Mouse (Mus musculus) heart, postnatal 0 days (tissue): ENCODE data around the gene Lmod1. TPM values are rescaled to one million over a fixed set of nuclear protein-coding genes. Genes with fewer than 3 reads are reported as not detected.
A peak's percentile ranks its signal among the peaks of the same experiment; 100 is the strongest.

Experiments used
- ATAC-seq: fragments of 200-750 bp; cut with Nextera tagmentation; 2 replicates; pipeline ENCODE4 v1.8.0; 2017; ENCODE audit warnings: low read depth, moderate number of reproducible peaks, moderate library complexity; ENCODE audit not compliant: insufficient read depth
- DNase-seq: peaks from one replicate; pipeline ENCODE4 v3.0.0-alpha.2; 2016; ENCODE audit warnings: low spot score
- H3K27ac ChIP-seq: fragments of 300-500 bp; sonication (generic); 2 replicates; pipeline ENCODE4 v1.5.1; 2014; ENCODE audit warnings: low read depth, mild to moderate bottlenecking
- H3K27me3 ChIP-seq: fragments of 300-500 bp; sonication (generic); 2 replicates; pipeline ENCODE4 v1.6.1; 2014; ENCODE audit warnings: low read length, mixed read lengths; ENCODE audit not compliant: control insufficient read depth, insufficient read depth
- H3K36me3 ChIP-seq: fragments of 300-500 bp; sonication (generic); replicated peaks from 2 replicates; pipeline ENCODE4 v1.6.1; 2014; ENCODE audit warnings: low read length, mixed read lengths; ENCODE audit not compliant: control insufficient read depth, insufficient read depth
- H3K4me1 ChIP-seq: fragments of 300-500 bp; sonication (generic); 2 replicates; pipeline ENCODE4 v1.6.1; 2014; ENCODE audit warnings: antibody characterized with exemption; ENCODE audit not compliant: control insufficient read depth, insufficient read depth
- H3K4me2 ChIP-seq: fragments of 300-500 bp; sonication (generic); 2 replicates; pipeline ENCODE4 v1.6.1; 2014; ENCODE audit warnings: low read depth, mild to moderate bottlenecking, low read length, moderate library complexity
- H3K4me3 ChIP-seq: fragments of 300-500 bp; sonication (generic); 2 replicates; pipeline ENCODE4 v1.5.1; 2014; ENCODE audit warnings: low read depth, low read length
- H3K9ac ChIP-seq: fragments of 300-500 bp; sonication (generic); replicated peaks from 2 replicates; pipeline ENCODE4 v1.6.1; 2014; ENCODE audit warnings: low read depth, low read length, mixed read lengths
- H3K9me3 ChIP-seq: fragments of 300-500 bp; sonication (generic); replicated peaks from 2 replicates; pipeline ENCODE4 v1.6.1; 2016; ENCODE audit warnings: low read length; ENCODE audit not compliant: control insufficient read depth
- CTCF ChIP-seq: IDR thresholded peaks from 2 replicates; pipeline ENCODE4 v1.5.1; 2016; ENCODE audit warnings: antibody characterized with exemption, control low read depth, low read depth
- EP300 ChIP-seq: IDR thresholded peaks from 2 replicates; pipeline ENCODE4 v1.6.1; 2016; ENCODE audit warnings: antibody characterized with exemption, low read depth
- WGBS: fragments of 180-500 bp; shearing (Covaris S2); extraction: QIAGEN DNeasy Blood & Tissue Kit; methylation state at CpG from one replicate; pipeline ENCODE4 v1.1.7; 2014; 5-methylcytosine and 5-hydroxymethylcytosine counted together
- polyA plus RNA-seq: library from polyadenylated mRNA; unstranded; fragments of >200 nt; fragmentation: Nextera tagmentation; extraction: Ambion mirVana; gene quantifications from 2 replicates; pipeline ENCODE4 v1.2.1, GENCODE M21; 2015
- total RNA-seq: library from RNA; depleted of rRNA; stranded (reverse); fragments of >200 nt; gene quantifications from 2 replicates; pipeline ENCODE4 v1.2.3, GENCODE M21; 2014; ENCODE audit warnings: low replicate concordance; rRNA removed

Lmod1 gene
- total and polyA plus RNA-seq, 2 experiments from 2014 or later, result 1.3 to 7.5 TPM

GRCm38 (mm10) chr1:135401452-135402110 is 77.0 kb downstream of the Lmod1 start:
- Histone ChIP-seq H3K36me3 (peaks cover 83% of the 10 kb centered on the region), H3K27ac (no peak overlapping the region), H3K27me3 (no peaks in the 10 kb centered on the region), H3K9me3 (no peaks in the 10 kb centered on the region), H3K4me2 (no peak overlapping the region), H3K9ac (no peak overlapping the region), H3K4me1 (no peaks in the 10 kb centered on the region), H3K4me3 (no peak overlapping the region)
- ATAC-seq, result no peak
- TF ChIP-seq EP300 (no peak), CTCF (peak; percentile 33)
- 72% methylated on average over 3 of the region's 3 CpGs for WGBS
- no peak for DNase-seq

DNA sequence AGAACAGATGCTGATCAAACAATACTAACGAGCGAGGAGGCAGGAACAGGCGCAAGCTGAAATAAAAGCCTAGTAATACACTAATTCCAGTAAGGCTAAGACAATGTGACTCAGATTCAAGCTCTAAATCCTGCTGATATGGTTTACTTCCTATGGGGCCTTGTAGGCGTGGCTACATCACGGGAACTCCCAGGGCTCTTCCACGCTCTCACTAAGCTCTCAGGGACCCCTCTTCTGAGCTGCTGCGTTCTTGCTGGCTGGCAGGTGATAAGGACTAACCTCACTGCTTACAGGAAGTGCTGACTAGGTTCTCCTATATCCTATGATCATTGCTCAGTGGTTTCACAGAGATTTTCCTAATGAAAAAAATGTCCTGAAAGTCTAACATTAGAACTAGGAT is 80.7 kb downstream of the Lmod1 start:
- no peak for TF ChIP-seq EP300
- TF ChIP-seq CTCF, result no peak
- no peaks in the 10 kb centered on the region for H3K27me3 ChIP-seq
- no peak overlapping the region for H3K4me3 ChIP-seq
- DNase-seq (no peak), ATAC-seq (no peak)
- no peaks in the 10 kb centered on the region for H3K4me1 ChIP-seq
- H3K36me3 ChIP-seq, result peaks cover 91% of the 10 kb centered on the region
- WGBS, result 55% methylated on average over 7 of the region's 7 CpGs
- H3K27ac ChIP-seq, result no peak overlapping the region
- H3K9me3 ChIP-seq, result no peaks in the 10 kb centered on the region
- no peak overlapping the region for H3K9ac ChIP-seq
- H3K4me2 ChIP-seq, result no peak overlapping the region

DNA sequence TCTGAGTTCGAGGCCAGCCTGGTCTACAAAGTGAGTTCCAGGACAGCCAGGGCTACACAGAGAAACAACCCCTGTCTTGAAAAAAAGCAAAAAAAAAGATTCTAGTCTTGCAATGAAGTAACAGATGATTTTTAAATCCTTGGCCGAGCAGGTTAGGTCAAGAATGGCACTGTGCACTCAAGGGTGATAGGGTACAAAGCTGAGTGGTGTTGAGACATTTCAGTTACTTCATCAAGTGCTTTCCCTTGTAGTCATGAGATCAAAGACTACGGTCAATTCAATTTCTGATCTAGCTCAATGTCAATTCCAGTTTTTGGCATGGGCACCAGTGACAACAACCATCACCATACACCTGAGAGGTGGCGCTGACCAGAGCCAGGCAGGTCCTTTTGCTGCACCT is 84.4 kb downstream of the Lmod1 start:
- H3K4me1 ChIP-seq, result peaks cover 9% of the 10 kb centered on the region
- peaks cover 61% of the 10 kb centered on the region for H3K36me3 ChIP-seq
- no peaks in the 10 kb centered on the region for H3K9me3 ChIP-seq
- no peaks in the 10 kb centered on the region for H3K27me3 ChIP-seq
- H3K27ac ChIP-seq, result no peak overlapping the region
- no peak overlapping the region for H3K4me2 ChIP-seq
- no peak for TF ChIP-seq EP300
- TF ChIP-seq CTCF, result no peak
- H3K4me3 ChIP-seq, result no peak overlapping the region
- DNase-seq, result no peak
- 95% methylated on average over 4 of the region's 4 CpGs for WGBS
- ATAC-seq, result no peak
- H3K9ac ChIP-seq, result no peak overlapping the region

DNA sequence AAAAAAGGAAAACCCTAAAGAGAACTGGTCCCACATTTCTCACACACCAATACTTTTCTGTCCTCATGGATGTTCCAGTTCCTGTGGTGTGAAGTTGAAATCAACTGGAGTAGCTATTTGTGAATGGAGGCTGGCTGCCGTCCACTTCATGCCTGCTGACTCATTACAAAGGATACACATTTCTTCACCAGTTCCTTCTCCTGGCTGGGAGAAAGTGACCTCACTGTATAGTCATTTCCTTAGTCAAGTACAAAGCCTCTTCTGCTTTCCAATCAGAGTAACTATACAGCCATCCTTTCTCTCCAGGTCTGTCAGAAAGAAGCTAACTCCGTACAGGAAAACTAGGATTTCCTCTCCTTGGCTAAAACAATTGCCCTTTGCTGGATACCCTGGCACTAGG is 86.4 kb downstream of the Lmod1 start:
- Histone ChIP-seq H3K9ac (no peak overlapping the region), H3K4me3 (no peak overlapping the region), H3K9me3 (no peaks in the 10 kb centered on the region), H3K36me3 (peaks cover 50% of the 10 kb centered on the region), H3K27ac (peak overlapping the region; percentile 74), H3K4me2 (no peak overlapping the region), H3K27me3 (no peaks in the 10 kb centered on the region), H3K4me1 (peaks cover 12% of the 10 kb centered on the region)
- TF ChIP-seq EP300 (0 out of 2 replicates have a peak, but pooled peaks have one; percentile 37), CTCF (no peak)
- WGBS, result 29% methylated on average over 2 of the region's 2 CpGs
- ATAC-seq, result peak; percentile 85
- peak; percentile 75 for DNase-seq

DNA sequence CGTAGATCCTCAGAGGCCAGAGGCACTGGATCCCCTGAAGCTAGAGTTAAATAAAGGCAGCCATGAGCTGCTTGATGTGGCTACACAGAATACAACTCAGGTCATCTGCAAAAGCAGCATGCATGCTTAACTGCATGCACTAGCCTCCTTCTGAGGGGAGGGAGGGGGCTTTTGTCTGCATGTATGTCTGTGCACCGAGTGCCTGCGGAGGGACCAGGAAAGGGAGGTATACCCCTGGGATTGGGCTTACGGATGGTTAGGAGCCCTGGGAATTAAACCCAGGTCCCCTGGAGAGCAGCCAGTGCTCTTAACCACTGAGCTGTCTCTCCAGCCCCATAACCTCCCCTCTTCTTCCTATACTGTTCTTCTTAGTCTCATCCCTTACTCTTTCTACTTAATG is 87.5 kb downstream of the Lmod1 start:
- Histone ChIP-seq H3K4me2 (no peak overlapping the region), H3K27ac (peak overlapping the region; percentile 74; the same call in 1 of the 2 replicates), H3K9ac (no peak overlapping the region), H3K9me3 (no peaks in the 10 kb centered on the region), H3K4me3 (no peak overlapping the region), H3K4me1 (peaks cover 12% of the 10 kb centered on the region), H3K36me3 (peaks cover 51% of the 10 kb centered on the region), H3K27me3 (no peaks in the 10 kb centered on the region)
- ATAC-seq (no peak), DNase-seq (no peak)
- no peak for TF ChIP-seq CTCF
- TF ChIP-seq EP300, result no peak
- WGBS, result 47% methylated on average over 4 of the region's 4 CpGs

GRCm38 (mm10) chr1:135413996-135414395 is 89.4 kb downstream of the Lmod1 start:
- peak overlapping the region; percentile 32 for H3K27ac ChIP-seq
- H3K4me3 ChIP-seq, result no peak overlapping the region
- H3K36me3 ChIP-seq, result peaks cover 52% of the 10 kb centered on the region
- H3K27me3 ChIP-seq, result no peaks in the 10 kb centered on the region
- no peak overlapping the region for H3K9ac ChIP-seq
- H3K9me3 ChIP-seq, result no peaks in the 10 kb centered on the region
- no peak for DNase-seq
- H3K4me1 ChIP-seq, result peaks cover 12% of the 10 kb centered on the region
- no peak for TF ChIP-seq CTCF
- TF ChIP-seq EP300, result no peak
- no peak for ATAC-seq
- H3K4me2 ChIP-seq, result no peak overlapping the region

Other genes with a start within 250 kb of the Lmod1 start
- gene Lgr6, start 219.5 kb upstream of the Lmod1 start, total RNA-seq, result 8.6 and 17.3 TPM in 2 replicates
- 3.8 and 4.5 TPM in 2 replicates for gene Lgr6, start 219.5 kb upstream of the Lmod1 start, polyA plus RNA-seq
- gene Ptpn7, start 192.1 kb upstream of the Lmod1 start, total RNA-seq, result 2.1 and 3.9 TPM in 2 replicates
- 0.22 and 0.30 TPM in 2 replicates for gene Ptpn7, start 192.1 kb upstream of the Lmod1 start, polyA plus RNA-seq
- gene Arl8a, start 178.0 kb upstream of the Lmod1 start, total RNA-seq, result 40.1 and 43.4 TPM in 2 replicates
- 31.9 and 35.3 TPM in 2 replicates for gene Arl8a, start 178.0 kb upstream of the Lmod1 start, polyA plus RNA-seq
- not detected in 2 replicates for gene Gpr37l1, start 157.1 kb upstream of the Lmod1 start, total RNA-seq
- gene Gpr37l1, start 157.1 kb upstream of the Lmod1 start, polyA plus RNA-seq, result not detected in 2 replicates
- gene Elf3, start 66.2 kb upstream of the Lmod1 start, total RNA-seq, result 0.99 TPM in 1 of 2 replicates, not detected in the other
- gene Elf3, start 66.2 kb upstream of the Lmod1 start, polyA plus RNA-seq, result 0.48 and 0.57 TPM in 2 replicates
- gene Rnpep, start 40.7 kb upstream of the Lmod1 start, total RNA-seq, result 41.2 and 45.2 TPM in 2 replicates
- 25.3 and 30.4 TPM in 2 replicates for gene Rnpep, start 40.7 kb upstream of the Lmod1 start, polyA plus RNA-seq
- gene Timm17a, start 11.0 kb upstream of the Lmod1 start, total RNA-seq, result 142 and 230 TPM in 2 replicates
- gene Timm17a, start 11.0 kb upstream of the Lmod1 start, polyA plus RNA-seq, result 657 and 685 TPM in 2 replicates
- gene Shisa4, start 50.4 kb downstream of the Lmod1 start, total RNA-seq, result 13.8 and 30.7 TPM in 2 replicates
- 21.0 and 26.0 TPM in 2 replicates for gene Shisa4, start 50.4 kb downstream of the Lmod1 start, polyA plus RNA-seq
- gene Ipo9, start 105.7 kb downstream of the Lmod1 start, total RNA-seq, result 41.0 and 67.8 TPM in 2 replicates
- 27.7 and 32.3 TPM in 2 replicates for gene Ipo9, start 105.7 kb downstream of the Lmod1 start, polyA plus RNA-seq